In the genomic region with DNA sequence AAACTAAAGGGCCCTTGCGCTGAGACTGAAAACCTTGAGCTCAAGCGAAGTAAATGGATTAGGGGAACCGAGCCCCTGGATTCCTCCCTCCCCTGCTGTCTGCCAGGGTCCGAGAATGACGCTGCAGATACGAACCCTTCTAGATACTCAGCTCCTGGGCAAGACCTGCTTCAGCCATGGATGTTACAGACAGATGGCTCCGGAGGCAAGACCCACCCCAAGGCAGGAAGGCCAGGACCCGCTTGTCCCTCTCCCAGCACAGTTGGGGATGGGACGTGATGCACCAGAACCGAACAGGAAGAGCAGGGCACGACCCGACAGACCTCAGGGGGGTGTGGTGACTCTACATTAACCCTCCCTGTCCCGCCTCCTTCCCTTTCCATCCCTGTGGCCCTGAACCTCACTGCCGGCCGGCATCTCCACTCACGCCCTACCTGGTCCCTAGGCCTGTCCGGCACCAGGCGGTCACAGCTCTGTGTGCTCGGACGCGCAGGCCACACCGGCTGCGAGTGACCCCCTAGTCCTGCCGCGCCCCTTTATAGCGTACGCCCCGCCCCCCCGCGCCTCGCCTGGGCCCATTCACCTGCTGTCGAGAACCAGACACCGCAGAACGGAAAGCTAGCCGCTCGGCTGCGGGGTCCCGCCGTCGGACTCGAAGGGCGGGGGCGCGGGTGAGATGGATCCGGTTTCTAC, we compare ENCODE assay signal across 9 mouse cellular contexts.
DNase-seq lines count a peak whose midpoint lies in the region; ATAC-seq and TF ChIP-seq lines count a peak whose summit lies in the region.
"Had no signal": no experiment of that assay in that cellular context is flagged by ENCODE, and none has a peak within 500 bp of the region (broad histone marks: within the 10 kb centered on the region; RNA-seq: fewer than 3 reads in every experiment).

No protein-coding gene starts in this region.

- H3K4me1 ChIP-seq in kidney, embryonic 16.5 days (ENCODE audit: insufficient read depth, low read length), result peaks cover 50% of the 10 kb centered on the region
- peaks cover 17% of the 10 kb centered on the region; the same call in 1 of the 2 replicates for H3K4me1 ChIP-seq in hindbrain, embryonic 14.5 days (replicated peaks; ENCODE audit: control insufficient read depth, insufficient read depth, low read length)
- H3K4me1 ChIP-seq in midbrain, postnatal 0 days (ENCODE audit: insufficient read depth, low read length), result 0 out of 2 replicates have a peak, but pooled peaks cover 3% of the 10 kb centered on the region

- H3K27ac ChIP-seq in kidney, embryonic 16.5 days (ENCODE audit: low read length), result no peak overlapping the region
- H3K27ac ChIP-seq in hindbrain, embryonic 14.5 days, result no peak overlapping the region
- H3K27ac ChIP-seq in midbrain, postnatal 0 days (ENCODE audit: low read depth, low read length), result no peak overlapping the region
- H3K27ac ChIP-seq in layer of hippocampus, adult 2 months, result no peak overlapping the region
- H3K27ac ChIP-seq: liver, embryonic 14.5 days had no signal

- H3K36me3 ChIP-seq in kidney, embryonic 16.5 days (ENCODE audit: insufficient read depth, low read length), result no peaks in the 10 kb centered on the region
- H3K36me3 ChIP-seq in hindbrain, embryonic 14.5 days (replicated peaks; ENCODE audit: control insufficient read depth, insufficient read depth), result no peaks in the 10 kb centered on the region
- H3K36me3 ChIP-seq in midbrain, postnatal 0 days (ENCODE audit: insufficient read depth, low read length), result no peaks in the 10 kb centered on the region

- H3K4me3 ChIP-seq in kidney, embryonic 16.5 days (ENCODE audit: low read length), result peak overlapping the region; percentile 56
- H3K4me3 ChIP-seq in hindbrain, embryonic 14.5 days (replicated peaks; ENCODE audit: low read length), result peak overlapping the region; percentile 13
- no peak overlapping the region; the same call in 1 of the 2 replicates for H3K4me3 ChIP-seq in midbrain, postnatal 0 days (ENCODE audit: low read depth, low read length)
- no peak overlapping the region for H3K4me3 ChIP-seq in layer of hippocampus, adult 2 months

- no peak for TF ChIP-seq CTCF in midbrain, postnatal 0 days (IDR thresholded peaks at IDR 0.05)
- no peak for TF ChIP-seq CTCF in layer of hippocampus, adult 2 months (conservative IDR thresholded peaks at IDR 0.05)

- H3K4me2 ChIP-seq in kidney, embryonic 16.5 days (replicated peaks; ENCODE audit: low read depth, low read length), result peak overlapping the region; percentile 65
- H3K4me2 ChIP-seq in hindbrain, embryonic 14.5 days (replicated peaks), result peak overlapping the region; percentile 31
- no peak overlapping the region for H3K4me2 ChIP-seq in midbrain, postnatal 0 days (ENCODE audit: low read depth, low read length, poor library complexity, severe bottlenecking)

- 2% methylated on average over 45 of the region's 45 CpGs for WGBS in kidney, embryonic 16.5 days
- 1% methylated on average over 45 of the region's 45 CpGs for WGBS in hindbrain, embryonic 14.5 days
- WGBS in midbrain, postnatal 0 days, result under 1% methylated on average over 45 of the region's 45 CpGs

- ATAC-seq in kidney, embryonic 16.5 days (ENCODE audit: low FRiP score, low TSS enrichment), result no peak
- no peak for ATAC-seq in hindbrain, embryonic 14.5 days (ENCODE audit: low FRiP score)
- peak; percentile 31; the same call in 1 of the 2 replicates for ATAC-seq in midbrain, postnatal 0 days (ENCODE audit: low FRiP score)

- no peak overlapping the region for H3K9ac ChIP-seq in kidney, embryonic 16.5 days (replicated peaks; ENCODE audit: low read length)
- no peak overlapping the region for H3K9ac ChIP-seq in hindbrain, embryonic 14.5 days
- no peak overlapping the region for H3K9ac ChIP-seq in midbrain, postnatal 0 days (replicated peaks; ENCODE audit: low read length, poor library complexity, severe bottlenecking)
- H3K9ac ChIP-seq: liver, embryonic 14.5 days had no signal

- peaks cover 97% of the 10 kb centered on the region for H3K27me3 ChIP-seq in kidney, embryonic 16.5 days (ENCODE audit: insufficient read depth, low read length)
- H3K27me3 ChIP-seq in hindbrain, embryonic 14.5 days (ENCODE audit: control insufficient read depth, insufficient read depth, low read length), result peaks cover 98% of the 10 kb centered on the region
- peaks cover 71% of the 10 kb centered on the region for H3K27me3 ChIP-seq in midbrain, postnatal 0 days (ENCODE audit: insufficient read depth, low read length)

- no peak for DNase-seq in kidney, postnatal 25 days
- peak; percentile 28 for DNase-seq in T-cell, adult 2 months (ENCODE audit: low spot score)
- no peak for DNase-seq in hindbrain, embryonic 14.5 days (ENCODE audit: low spot score)
- no peak for DNase-seq in midbrain, postnatal 0 days (ENCODE audit: low spot score)
- no peak for DNase-seq in cerebellum, adult 8-10 months
- DNase-seq in layer of hippocampus, adult 2 months (ENCODE audit: low spot score in 2 of 2), result no peak
- no peak for DNase-seq in adipocyte (ENCODE audit: low spot score)

- H3K9me3 ChIP-seq in kidney, embryonic 16.5 days (ENCODE audit: low read length), result no peaks in the 10 kb centered on the region; the same call in 1 of the 2 replicates
- no peaks in the 10 kb centered on the region for H3K9me3 ChIP-seq in hindbrain, embryonic 14.5 days (ENCODE audit: control insufficient read depth, low read length)
- H3K9me3 ChIP-seq in midbrain, postnatal 0 days (ENCODE audit: low read length), result no peaks in the 10 kb centered on the region

Comparison
In these comparisons a context has a peak if more than half of its experiments do, and no peak if none do; other contexts are left out.
1. H3K4me3 ChIP-seq: peak in kidney, embryonic 16.5 days (single experiment) and hindbrain, embryonic 14.5 days (single experiment); none in midbrain, postnatal 0 days (single experiment) and layer of hippocampus, adult 2 months (single experiment).